Mouse (Mus musculus) midbrain, embryonic 10.5 days (tissue): ENCODE measurements at regions not wholly inside any gene's neighbourhood (a gene's known extent, or its start where the extent isn't known, plus 50 kb on each side); places are given as distances from the start of the nearest gene placed in this dataset.

Experiments used
- DNase-seq: peaks from one replicate; pipeline ENCODE4 v3.0.0-alpha.2; 2017; ENCODE audit warnings: low spot score
- H3K27ac ChIP-seq: fragments of 300-500 bp; sonication (generic); replicated peaks from 2 replicates; pipeline ENCODE4 v1.5.1; 2016; ENCODE audit warnings: mild to moderate bottlenecking
- H3K27me3 ChIP-seq: fragments of 300-500 bp; sonication (generic); 2 replicates; pipeline ENCODE4 v1.6.1; 2016; ENCODE audit warnings: low read depth, mild to moderate bottlenecking; ENCODE audit not compliant: poor library complexity, severe bottlenecking
- H3K36me3 ChIP-seq: fragments of 300-500 bp; sonication (generic); 2 replicates; pipeline ENCODE4 v1.6.1; 2016; ENCODE audit warnings: mild to moderate bottlenecking, moderate library complexity
- H3K4me1 ChIP-seq: fragments of 300-500 bp; sonication (generic); 2 replicates; pipeline ENCODE4 v1.6.1; 2016
- H3K4me3 ChIP-seq: fragments of 300-500 bp; sonication (generic); 2 replicates; pipeline ENCODE4 v1.5.1; 2016; ENCODE audit warnings: mild to moderate bottlenecking, moderate library complexity
- H3K9me3 ChIP-seq: fragments of 300-500 bp; sonication (generic); replicated peaks from 2 replicates; pipeline ENCODE4 v1.6.1; 2016; ENCODE audit warnings: mild to moderate bottlenecking
- WGBS: fragments of 180-500 bp; shearing (Covaris S2); methylation state at CpG from one replicate; pipeline ENCODE4 v1.1.7; 2016; 5-methylcytosine and 5-hydroxymethylcytosine counted together

GRCm38 (mm10) chr5:118861143-118861847 lies 300.8 kb downstream of the Med13l start:
- no peak overlapping the region for H3K27ac ChIP-seq
- no peak overlapping the region for H3K4me3 ChIP-seq
- no peaks in the 10 kb centered on the region for H3K4me1 ChIP-seq
- no peaks in the 10 kb centered on the region for H3K36me3 ChIP-seq
- no peak for DNase-seq
- H3K9me3 ChIP-seq: peaks cover 10% of the 10 kb centered on the region
- WGBS: 90% methylated on average over 13 of the region's 13 CpGs
- H3K27me3 ChIP-seq: 0 out of 2 replicates have a peak, but pooled peaks cover 11% of the 10 kb centered on the region

GRCm38 (mm10) chr5:118867511-118867910 lies 307.0 kb downstream of the Med13l start:
- Histone ChIP-seq H3K9me3 (peaks cover 16% of the 10 kb centered on the region), H3K4me3 (no peak overlapping the region), H3K27ac (no peak overlapping the region), H3K36me3 (no peaks in the 10 kb centered on the region), H3K4me1 (no peaks in the 10 kb centered on the region), H3K27me3 (peaks cover 6% of the 10 kb centered on the region; the same call in 1 of the 2 replicates)
- 89% methylated on average over 5 of the region's 5 CpGs for WGBS
- DNase-seq: no peak

GRCm38 (mm10) chr5:118869330-118869729 lies 308.9 kb downstream of the Med13l start:
- Histone ChIP-seq H3K36me3 (no peaks in the 10 kb centered on the region), H3K4me1 (peaks cover 6% of the 10 kb centered on the region), H3K4me3 (no peak overlapping the region), H3K9me3 (peaks cover 8% of the 10 kb centered on the region), H3K27ac (no peak overlapping the region), H3K27me3 (peaks cover 24% of the 10 kb centered on the region)
- no peak for DNase-seq
- 82% methylated on average over 9 of the region's 9 CpGs for WGBS

DNA sequence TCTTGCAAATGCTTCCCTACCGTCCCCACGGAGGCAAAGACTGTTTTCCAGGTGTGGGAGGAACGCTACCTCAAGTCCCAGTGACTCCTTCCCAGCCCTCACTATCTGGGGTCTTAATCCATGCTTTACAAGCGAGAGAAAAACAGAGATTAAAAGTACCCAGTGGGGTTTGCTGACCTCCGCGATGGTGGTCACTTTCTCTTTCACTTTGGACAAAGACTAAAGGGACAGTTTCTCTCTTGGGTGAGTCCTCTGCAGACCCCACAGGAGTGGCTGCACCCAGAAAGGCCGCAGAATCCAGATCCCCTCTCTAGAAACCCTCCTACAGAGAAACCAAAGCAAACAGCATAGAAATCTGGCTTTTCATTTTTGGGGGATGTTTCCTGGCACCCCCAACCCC lies 313.4 kb downstream of the Med13l start:
- Histone ChIP-seq H3K4me3 (no peak overlapping the region), H3K4me1 (peaks cover 20% of the 10 kb centered on the region), H3K36me3 (no peaks in the 10 kb centered on the region), H3K27me3 (peaks cover 70% of the 10 kb centered on the region), H3K9me3 (no peaks in the 10 kb centered on the region), H3K27ac (no peak overlapping the region)
- WGBS: 24% methylated on average over 7 of the region's 7 CpGs
- no peak for DNase-seq

DNA sequence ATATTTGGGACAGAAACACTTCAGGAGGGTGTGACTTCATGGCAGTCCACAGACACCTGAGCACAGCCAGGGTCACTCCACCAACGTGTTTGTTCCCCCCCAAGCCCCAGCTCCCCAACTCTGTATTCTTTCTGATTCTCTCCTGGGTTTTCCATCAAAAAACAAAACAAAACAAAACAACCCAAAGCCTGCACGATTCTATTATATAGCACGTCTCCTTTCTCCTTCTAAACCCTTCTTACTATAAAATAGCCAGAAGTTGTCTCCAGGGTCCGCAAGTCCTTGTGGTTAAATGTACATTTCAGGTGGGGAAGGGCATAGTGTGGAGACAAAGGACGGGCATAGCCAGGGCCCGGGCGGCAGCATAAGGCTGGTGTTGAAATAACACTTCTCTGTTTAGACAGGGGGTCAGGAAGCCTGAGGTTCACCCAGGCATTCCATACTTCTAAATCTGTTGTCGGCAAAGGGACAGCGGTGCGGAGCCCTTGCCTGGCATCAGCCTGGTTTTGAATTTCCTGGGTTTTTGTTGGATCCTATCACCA lies 314.7 kb downstream of the Med13l start:
- 70% methylated on average over 10 of the region's 10 CpGs for WGBS

DNA sequence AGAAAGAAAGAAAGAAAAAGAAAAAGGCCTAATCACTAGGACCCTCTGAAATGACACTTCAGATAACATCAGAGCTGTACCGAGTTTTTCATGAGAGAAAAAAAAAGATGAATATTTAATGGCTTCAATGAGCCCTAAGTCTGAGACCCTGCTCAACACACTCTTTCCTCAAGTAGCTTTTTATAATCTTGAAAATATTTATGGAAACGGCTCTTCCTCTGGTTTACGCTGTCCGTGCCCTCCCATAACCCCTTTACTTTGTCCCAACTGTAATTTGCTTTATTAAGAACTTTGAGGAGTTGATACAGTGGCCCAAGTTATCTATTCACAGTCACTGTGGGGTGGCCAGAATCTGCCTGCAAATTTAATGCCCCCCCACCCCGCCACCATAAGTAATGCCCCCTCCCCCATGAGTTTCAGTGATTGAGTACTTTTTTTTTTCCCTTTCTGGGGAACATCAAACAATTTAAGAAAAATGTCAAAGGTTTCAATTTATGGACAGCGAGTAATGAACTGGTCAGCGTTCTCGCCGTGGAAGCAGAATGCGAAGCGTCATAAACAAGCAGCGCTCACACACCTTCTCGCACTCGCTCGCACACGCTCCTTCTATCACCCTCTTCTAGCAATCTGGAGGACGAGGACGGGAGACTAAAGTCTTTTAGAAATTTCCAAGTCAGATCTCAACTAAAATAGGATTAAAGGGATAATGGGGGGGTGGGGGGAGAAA lies 316.3 kb downstream of the Med13l start:
- Histone ChIP-seq H3K9me3 (no peaks in the 10 kb centered on the region), H3K27ac (no peak overlapping the region), H3K36me3 (no peaks in the 10 kb centered on the region), H3K27me3 (peaks cover 84% of the 10 kb centered on the region), H3K4me1 (peaks cover 30% of the 10 kb centered on the region), H3K4me3 (peak overlapping the region; percentile 46)
- WGBS: 14% methylated on average over 18 of the region's 18 CpGs
- DNase-seq: no peak

More for the DNA sequence above, 314.7 kb downstream of the Med13l start:
- no peaks in the 10 kb centered on the region for H3K36me3 ChIP-seq
- no peak overlapping the region for H3K4me3 ChIP-seq
- peaks cover 81% of the 10 kb centered on the region for H3K27me3 ChIP-seq
- H3K27ac ChIP-seq: no peak overlapping the region
- no peaks in the 10 kb centered on the region for H3K9me3 ChIP-seq
- no peak for DNase-seq
- H3K4me1 ChIP-seq: peaks cover 27% of the 10 kb centered on the region

DNA sequence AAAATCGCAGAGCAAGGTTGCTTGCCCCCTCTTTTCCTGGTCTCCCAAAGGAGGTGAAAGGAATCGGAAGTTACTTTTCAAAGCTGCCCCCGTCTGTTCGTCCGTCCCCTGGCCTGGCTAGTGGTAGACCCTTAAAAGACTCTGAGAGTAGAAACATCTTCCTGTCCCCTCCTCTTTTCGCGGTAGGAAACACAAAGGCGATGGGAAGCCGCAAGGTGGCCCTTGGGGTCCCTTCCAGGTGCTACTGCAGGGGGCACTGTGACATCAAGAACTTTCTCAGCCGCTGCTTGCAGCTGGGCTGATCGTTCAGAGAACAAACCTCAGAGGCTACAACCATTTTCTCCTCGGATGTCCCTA lies 316.8 kb downstream of the Med13l start:
- H3K9me3 ChIP-seq: no peaks in the 10 kb centered on the region
- DNase-seq: peak; percentile 70
- no peaks in the 10 kb centered on the region for H3K36me3 ChIP-seq
- WGBS: under 1% methylated on average over 12 of the region's 12 CpGs
- H3K4me1 ChIP-seq: peaks cover 30% of the 10 kb centered on the region
- no peak overlapping the region for H3K27ac ChIP-seq
- H3K27me3 ChIP-seq: peaks cover 85% of the 10 kb centered on the region
- peak overlapping the region; percentile 46 for H3K4me3 ChIP-seq

DNA sequence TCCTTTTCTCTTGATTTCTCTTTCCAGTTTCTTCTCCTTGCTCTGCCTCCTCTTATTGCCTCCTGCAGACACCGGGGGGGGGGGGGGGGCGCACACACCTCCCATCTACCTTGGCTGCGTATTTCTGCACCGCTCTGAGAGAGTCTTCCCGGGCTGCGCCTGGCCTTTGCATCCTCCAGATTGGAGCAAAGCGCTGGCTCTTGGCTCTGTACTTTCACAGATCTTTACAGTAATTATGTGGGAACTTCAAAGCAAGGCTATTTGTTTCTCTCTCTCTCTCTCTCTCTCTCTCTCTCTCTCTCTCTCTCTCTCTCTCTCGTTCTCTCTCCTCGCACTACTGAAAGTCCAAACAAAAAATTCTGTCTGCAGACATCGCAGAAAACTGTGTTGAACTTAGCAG lies 317.4 kb downstream of the Med13l start:
- no peak for DNase-seq
- Histone ChIP-seq H3K4me1 (peaks cover 30% of the 10 kb centered on the region), H3K36me3 (no peaks in the 10 kb centered on the region), H3K27me3 (peaks cover 80% of the 10 kb centered on the region), H3K27ac (no peak overlapping the region), H3K9me3 (no peaks in the 10 kb centered on the region), H3K4me3 (no peak overlapping the region)
- WGBS: 31% methylated on average over 10 of the region's 10 CpGs

DNA sequence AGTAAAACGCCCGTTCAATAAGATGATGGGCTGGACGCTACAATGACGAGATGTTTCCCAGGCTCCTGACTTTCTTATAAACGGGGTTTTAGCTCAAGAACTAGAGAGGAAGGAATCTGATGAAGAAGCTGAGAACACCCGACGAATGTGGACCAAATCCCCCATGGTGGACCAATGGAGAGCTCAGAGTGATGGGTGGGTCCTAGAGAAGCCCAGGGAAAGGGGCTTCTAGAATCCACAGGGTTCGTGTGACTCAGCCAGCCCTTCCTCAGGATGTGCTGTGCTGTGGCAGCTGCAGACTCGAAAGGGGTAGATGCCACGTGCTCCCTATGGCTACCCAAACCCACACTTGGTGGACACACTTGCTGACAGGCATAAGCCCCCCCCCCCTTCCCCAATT lies 318.2 kb downstream of the Med13l start:
- no peak overlapping the region for H3K4me3 ChIP-seq
- no peaks in the 10 kb centered on the region for H3K36me3 ChIP-seq
- no peaks in the 10 kb centered on the region for H3K9me3 ChIP-seq
- WGBS: 44% methylated on average over 10 of the region's 10 CpGs
- no peak overlapping the region for H3K27ac ChIP-seq
- peaks cover 30% of the 10 kb centered on the region for H3K4me1 ChIP-seq
- peaks cover 71% of the 10 kb centered on the region for H3K27me3 ChIP-seq
- peak; percentile 27 for DNase-seq

DNA sequence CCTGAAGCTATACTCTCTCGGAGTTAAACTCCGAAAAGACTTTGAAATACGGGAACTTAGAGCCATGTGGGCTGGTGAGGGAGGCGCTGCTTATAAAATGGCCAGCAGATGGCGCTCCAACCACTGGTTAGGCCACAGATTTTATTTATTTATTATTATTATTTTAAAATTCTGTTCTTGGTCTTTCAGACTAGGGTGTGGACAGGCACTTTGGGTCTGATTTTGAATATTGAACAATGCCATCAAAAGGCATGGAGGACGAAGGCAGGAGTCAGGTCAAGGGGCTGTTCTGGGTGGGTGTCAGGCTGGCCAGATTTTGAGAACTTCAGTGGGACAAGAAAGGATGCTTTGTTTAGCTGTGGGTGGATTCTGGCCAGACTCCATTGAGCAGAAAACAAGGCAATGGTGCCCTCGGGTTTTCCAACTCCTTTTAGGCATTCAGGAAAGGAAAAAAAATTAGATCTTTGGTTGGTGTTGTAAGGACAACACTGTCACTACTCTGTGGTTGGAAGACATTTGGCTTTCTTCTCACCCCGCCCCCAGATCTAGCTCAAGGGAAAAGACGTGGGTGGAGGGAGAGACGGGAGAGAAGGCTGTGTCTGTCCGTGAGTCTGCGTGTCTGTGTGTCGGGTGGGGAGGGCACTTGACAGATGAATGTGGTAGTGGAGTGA lies 319.5 kb downstream of the Med13l start:
- Histone ChIP-seq H3K4me3 (no peak overlapping the region), H3K27ac (peak overlapping the region; percentile 52), H3K27me3 (peaks cover 59% of the 10 kb centered on the region), H3K9me3 (no peaks in the 10 kb centered on the region), H3K36me3 (no peaks in the 10 kb centered on the region), H3K4me1 (peaks cover 24% of the 10 kb centered on the region)
- DNase-seq: peak; percentile 60
- 30% methylated on average over 13 of the region's 13 CpGs for WGBS

GRCm38 (mm10) chr5:118880546-118880945 lies 320.1 kb downstream of the Med13l start:
- 86% methylated on average over 9 of the region's 9 CpGs for WGBS
- DNase-seq: no peak
- H3K36me3 ChIP-seq: no peaks in the 10 kb centered on the region
- H3K9me3 ChIP-seq: no peaks in the 10 kb centered on the region
- H3K27ac ChIP-seq: peak overlapping the region; percentile 52; the same call in 1 of the 2 replicates
- peaks cover 53% of the 10 kb centered on the region for H3K27me3 ChIP-seq
- H3K4me1 ChIP-seq: peaks cover 24% of the 10 kb centered on the region
- no peak overlapping the region for H3K4me3 ChIP-seq

DNA sequence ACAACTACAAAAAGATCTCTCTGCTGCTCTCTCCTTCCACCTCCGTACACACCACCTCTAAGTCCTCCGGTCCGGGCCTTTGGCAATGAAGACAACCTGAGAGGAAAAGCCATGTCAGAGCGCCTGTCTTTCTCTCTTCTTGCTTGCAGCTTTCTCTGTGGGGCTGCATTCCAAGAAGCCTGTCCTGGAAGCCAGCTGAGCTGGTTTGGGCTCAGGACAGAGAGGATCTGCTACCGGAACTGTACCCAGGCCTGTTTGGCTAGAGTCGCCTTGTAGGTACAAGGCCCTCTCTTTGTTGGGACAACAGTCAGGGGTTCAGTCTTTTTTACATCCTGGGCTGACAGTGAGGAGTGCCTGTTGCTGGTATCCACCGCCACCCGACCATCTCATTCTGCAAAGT lies 321.4 kb downstream of the Med13l start:
- H3K27me3 ChIP-seq: peaks cover 40% of the 10 kb centered on the region
- DNase-seq: no peak
- no peak overlapping the region for H3K27ac ChIP-seq
- no peak overlapping the region for H3K4me3 ChIP-seq
- 90% methylated on average over 8 of the region's 8 CpGs for WGBS
- H3K9me3 ChIP-seq: no peaks in the 10 kb centered on the region
- peaks cover 20% of the 10 kb centered on the region; the same call in 1 of the 2 replicates for H3K4me1 ChIP-seq
- no peaks in the 10 kb centered on the region for H3K36me3 ChIP-seq
